Mouse (Mus musculus) urinary bladder, postnatal 4 days (tissue): Measurements from ENCODE around the gene Gm44973.
"Not testable (repeated sequence)": the region's sequence is repeated elsewhere in the genome, so short reads cannot be mapped to it uniquely, and the experiment has no call there.

Experiments used
- DNase-seq, 2 experiments: peaks; one replicate each; pipeline ENCODE4 v3.0.0; 2021 to 2022; ENCODE audit warnings: low spot score in 2 of 2

Gene Gm44973

DNA sequence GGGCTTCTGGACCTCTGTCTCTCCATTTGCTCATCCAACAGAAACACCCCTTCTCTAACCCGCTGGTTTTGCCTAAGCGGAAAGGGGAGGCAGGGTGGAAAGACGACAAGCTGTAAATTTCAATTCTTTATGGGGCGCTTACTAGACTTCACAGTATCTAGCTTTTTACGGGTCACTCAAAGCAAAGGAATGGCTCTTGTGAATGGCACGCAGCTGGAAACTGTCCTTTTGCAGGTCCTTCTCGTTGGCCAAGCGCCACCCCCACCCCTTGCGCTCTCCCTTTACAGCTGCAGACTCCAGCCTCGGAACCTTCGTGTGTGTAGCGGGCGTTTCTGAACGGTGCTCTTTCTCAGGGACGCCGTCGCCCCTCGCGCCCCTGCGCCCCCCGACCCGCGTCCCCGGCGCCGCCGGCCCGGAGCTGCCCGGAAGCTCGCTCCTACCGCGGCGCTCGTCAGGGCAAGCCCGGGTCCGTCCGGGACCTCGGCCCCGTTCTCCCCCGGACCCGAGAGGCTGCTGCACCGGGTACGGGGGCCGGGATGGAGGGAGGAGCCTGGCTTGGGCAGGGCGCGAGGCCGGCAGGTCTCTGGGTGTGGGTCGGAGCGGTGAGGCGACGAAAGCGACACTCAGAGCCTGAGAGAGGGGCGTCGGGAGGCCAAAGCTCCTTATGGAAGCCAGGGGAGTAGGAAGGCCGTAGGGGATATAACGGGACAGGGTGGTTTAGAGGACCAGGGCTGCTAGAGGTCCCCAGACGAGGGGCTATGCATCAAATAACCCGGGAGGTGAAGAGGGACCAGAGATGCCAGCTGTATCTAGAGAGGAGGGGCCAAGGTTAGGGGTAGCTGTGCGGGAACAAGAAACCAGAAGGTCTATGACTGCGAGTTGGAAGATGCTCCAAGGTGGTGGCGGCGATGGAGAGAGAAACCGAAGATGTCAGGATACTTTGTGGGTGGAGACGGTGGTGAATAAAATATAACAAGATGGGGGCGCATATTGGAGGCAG is 36.2 kb downstream of the Gm44973 start, which contains the start of gene Zfp580:
TSS of gene Zfp580 (plus strand) at position 346 of the 1,000 bp plus-strand sequence.
- peak; percentile 74 to 78 for DNase-seq

DNA sequence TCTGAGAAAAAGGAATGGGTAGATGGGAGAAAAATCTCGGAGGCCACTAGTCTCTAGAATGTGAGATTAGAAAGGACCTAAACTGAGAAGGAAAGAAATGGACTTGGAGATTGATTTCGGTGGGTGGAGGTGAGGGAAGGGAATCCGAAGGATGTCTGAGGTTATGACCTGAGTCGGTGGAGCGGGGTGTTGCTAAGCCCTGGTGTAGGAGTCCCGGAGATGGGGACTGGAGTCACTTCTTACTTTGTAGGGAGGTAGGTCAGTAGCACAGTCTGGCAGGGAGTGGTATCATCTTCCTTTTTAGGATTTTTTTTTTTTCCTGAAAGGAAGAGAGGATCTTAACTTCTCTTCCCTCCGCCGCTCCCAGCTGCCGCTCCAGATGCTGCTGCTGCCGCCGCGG is 37.1 kb downstream of the Gm44973 start:
- DNase-seq, result no peak

DNA sequence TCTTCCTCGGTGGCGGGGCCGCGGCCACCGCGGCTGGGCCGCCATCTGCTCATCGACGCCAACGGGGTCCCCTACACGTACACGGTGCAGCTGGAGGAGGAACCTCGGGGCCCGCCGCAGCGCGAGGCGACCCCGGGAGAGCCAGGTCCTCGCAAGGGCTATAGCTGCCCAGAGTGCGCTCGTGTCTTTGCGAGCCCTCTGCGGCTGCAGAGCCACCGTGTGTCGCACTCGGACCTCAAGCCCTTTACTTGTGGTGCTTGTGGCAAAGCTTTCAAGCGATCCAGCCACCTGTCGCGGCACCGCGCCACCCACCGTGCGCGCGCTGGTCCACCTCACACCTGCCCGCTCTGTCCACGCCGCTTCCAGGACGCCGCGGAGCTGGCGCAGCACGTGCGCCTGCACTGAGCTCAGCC is 37.6 kb downstream of the Gm44973 start:
- no peak for DNase-seq

DNA sequence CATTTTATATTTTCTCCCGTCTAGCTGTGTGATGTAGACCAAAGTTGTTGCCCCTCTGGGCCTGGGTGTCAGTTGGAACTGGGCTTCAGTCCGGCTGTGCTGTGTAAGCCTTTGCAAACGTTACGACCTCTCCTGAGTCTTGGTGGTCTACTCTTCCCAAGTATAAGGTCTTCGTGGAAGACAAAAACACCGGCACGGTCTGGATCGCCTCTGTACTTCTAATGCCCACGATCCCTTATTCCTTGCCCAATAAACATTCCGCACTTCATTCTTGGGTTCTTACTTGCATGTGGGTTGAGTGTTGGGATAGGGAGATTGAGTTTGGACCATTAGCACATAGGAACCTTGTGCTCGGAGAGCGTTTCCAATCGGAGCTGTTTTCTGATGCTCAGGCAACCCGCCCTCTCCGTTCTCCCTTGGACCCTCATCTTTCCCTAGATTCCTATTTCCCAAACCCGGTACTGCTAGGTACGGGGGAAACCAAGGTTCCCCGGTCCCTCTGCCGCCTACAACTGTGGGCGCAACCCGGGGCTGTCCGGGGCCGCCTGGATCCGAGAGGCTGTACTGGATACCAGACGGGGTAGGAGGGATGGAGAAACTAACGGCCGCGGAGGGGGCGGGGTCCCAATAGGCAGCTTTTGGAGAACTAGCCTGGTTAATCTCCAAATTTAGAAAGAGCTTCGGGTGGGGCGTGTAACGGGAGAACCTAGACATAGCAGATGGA is 38.3 kb downstream of the Gm44973 start:
- DNase-seq, result no peak

- no peak for DNase-seq
Observed at GRCm38 (mm10) chr7:5056651-5057263, 41.5 kb downstream of the Gm44973 start.

- no peak for DNase-seq
Observed at GRCm38 (mm10) chr7:5057381-5057780, 42.1 kb downstream of the Gm44973 start.

- no peak for DNase-seq
Observed at GRCm38 (mm10) chr7:5057804-5058203, 42.5 kb downstream of the Gm44973 start.

DNA sequence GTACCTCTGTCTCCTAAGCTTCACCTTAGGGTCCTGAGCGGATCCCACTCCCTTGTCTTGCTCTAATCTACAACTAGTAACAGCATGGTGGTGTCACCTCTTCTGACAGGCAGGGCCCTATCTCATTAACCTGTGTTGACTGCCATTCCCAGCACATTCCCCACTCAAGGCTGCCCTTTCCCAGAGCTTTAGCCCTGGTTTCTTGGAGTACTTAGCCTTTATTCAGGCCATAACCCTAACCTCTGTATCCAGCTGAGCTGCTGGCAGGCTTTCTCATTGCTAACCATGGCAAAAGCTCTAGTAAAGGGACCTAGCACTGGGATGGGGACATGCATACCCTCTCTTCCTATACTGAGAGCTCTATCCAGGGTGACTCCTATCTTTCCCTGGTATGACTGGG is 43.3 kb downstream of the Gm44973 start:
- no peak for DNase-seq

DNA sequence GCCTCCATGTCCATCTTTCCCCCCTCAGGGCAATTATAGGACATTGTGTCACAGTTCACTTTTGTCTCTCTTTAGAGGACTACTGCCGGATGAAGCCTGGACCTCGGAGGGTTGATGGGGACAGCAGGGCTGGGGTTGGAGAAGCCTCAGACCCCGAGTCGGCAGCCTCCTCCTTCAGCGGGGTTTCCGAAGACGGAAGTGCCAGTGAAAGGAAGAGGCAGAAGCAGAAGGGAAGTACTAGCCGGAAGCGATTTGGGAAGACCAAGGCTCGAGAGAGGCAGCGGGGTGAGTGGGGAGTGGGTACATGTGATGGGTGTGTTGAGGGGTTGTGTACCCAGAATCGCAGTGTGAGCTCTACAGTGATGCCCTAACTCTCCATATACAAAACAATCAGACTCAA is 44.1 kb downstream of the Gm44973 start:
- no peak for DNase-seq

DNA sequence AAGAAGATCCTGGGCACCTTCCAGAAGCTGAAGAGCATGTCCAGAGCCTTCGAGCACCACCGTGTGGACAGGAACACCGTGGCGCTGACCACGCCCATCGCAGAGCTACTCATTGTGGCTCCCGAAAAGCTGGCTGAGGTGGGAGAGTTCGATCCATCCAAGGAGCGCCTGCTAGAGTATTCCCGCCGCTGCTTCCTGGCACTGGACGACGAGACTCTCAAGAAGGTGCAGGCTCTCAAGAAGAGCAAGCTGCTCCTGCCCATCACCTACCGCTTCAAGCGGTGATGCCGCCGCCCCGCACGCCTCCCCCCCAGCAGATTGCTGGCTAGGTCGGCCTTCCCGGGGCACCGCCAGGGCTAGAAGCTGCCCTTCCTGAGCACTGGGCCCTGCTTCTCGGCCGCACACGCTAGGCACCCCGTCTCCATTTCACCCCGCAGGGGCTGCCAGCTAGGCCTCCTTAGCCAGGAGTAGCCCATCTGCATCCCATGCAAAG is 45.0 kb downstream of the Gm44973 start:
- DNase-seq, result peak; percentile 74 to 85

DNA sequence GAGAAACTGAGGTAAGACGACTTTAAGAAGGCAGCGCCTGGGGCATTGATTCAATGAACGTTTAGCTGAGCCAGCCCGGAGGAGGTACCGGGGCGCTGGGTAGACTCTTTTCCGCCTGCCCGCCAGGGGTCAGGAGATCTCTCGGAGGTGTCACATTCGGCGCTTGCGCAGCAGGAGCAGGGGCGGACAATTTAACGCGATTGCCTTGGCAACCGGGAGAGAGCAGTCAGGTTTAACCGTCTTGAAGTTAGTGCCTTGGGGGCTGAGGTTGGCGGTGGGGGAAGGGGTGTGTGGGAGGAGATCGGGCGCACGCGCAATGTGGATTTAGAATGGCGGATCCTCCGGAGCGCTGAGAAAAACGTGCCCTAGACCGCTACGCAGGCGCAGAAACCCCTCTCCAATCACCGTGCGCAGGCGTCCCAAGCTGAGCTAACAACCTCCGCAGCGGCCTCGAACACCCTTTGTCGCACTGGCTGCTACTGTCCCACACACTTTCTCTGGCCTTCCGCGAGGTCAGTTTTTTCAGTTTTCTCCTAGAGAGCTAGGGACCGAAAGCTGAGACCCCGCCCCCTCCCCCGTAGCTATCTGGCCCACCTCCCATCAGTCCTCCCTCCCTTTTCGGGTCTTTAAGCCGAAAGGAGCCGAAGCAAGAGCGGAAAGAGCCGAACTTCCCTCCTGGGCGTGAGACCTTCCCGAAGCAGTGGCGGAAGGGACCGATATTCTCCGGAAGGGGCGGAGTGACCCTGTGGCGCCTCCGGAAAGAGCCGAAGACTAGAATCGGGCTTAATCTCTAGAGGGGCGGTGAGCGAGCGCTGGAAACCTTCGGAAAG is 45.9 kb downstream of the Gm44973 start:
- DNase-seq, result peak; percentile 97 to 99

DNA sequence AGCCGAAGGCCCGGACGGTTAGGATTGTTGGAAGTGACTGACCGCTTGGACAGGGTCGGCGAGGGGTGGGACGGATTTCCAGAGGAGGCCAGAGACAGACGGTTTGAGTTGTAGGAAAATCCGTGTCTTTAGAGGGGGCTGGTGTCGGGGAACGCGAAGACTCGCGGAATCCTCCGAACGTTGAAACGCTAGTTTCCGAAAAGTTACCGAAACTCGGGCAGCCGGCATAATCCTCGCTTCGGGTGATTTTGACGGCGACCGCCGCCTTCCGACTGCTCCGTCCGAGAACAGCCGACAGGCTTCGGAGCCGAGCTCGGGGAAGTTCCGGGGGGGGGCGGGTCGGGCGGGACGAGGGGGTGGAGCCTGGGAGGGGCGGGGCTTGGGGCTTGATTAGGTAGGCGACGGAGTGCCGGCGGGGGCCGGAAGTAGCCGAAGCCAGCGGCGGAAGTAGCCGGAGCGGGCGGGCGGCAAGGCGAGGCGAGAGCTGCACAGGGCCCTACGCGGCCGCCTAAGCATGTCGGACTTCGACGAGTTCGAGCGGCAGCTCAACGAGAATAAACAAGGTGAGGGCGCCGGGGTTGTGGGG is 46.6 kb downstream of the Gm44973 start, which contains the start of gene U2af2:
TSS of gene U2af2 (plus strand) at position 370 of the 586 bp plus-strand sequence.
- DNase-seq, result peak; percentile 94 to 95

GRCm38 (mm10) chr7:5062360-5063001 is 47.2 kb downstream of the Gm44973 start:
- DNase-seq, result no peak

GRCm38 (mm10) chr7:5064886-5065285 is 49.6 kb downstream of the Gm44973 start:
- DNase-seq, result no peak

DNA sequence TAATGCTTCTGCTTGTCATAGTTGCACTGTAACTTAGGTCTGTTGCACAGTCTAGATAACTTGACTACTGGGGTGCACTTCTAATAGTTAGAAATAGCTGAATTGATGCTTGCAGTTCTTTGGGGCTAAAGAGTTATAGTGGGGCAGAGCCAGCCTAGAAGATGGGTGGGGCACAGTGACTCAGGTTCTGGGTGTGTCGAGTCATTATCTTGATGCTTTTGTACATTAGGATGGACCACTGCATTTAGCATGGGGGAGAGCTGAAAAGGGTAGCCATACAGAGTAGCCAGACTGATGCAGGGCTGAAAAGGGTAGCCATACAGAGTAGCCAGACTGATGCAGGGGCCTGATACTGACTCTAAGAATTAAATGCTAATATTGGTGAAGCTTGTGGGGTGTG is 58.3 kb downstream of the Gm44973 start:
- no peak for DNase-seq

DNA sequence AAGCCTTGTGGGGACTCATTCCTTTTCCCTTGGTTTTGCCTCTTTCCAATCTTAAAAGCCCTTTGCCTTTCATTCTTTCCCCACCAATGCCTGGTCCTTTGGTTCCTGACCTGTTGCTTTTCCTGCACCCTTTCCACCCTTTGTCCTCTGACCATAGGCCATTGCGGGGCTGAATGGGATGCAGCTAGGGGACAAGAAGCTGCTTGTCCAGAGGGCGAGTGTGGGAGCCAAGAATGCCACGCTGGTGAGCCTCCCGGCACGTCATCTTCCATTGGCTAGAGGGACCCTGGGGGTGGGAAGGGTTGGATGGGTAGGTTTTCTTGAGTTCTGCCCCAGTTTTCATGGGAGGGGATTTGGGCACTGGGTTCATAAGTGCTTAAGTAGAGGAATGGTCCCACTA is 59.7 kb downstream of the Gm44973 start:
- DNase-seq, result no peak

DNA sequence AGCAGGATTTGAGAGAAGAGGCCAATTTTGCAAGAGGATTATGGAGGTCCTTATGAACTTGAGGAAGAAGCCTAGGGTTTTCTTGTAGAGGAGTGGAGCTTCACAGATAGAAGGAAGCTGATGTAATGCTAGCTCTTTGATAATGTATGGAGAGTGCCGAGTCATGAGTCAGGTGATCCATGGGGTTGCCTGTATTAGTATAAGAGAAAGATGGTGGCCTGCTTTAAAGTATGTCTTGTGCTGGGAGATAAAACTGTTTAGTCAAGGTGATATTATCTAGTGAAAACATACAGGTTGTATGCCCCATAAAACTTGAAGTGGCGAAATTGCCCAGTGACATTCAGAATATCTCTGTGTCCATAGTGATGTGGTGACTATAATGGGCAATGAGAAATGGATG is 61.6 kb downstream of the Gm44973 start:
- no peak for DNase-seq

- DNase-seq, result not testable (repeated sequence)
Observed at GRCm38 (mm10) chr7:5079365-5080009, 64.2 kb downstream of the Gm44973 start.

DNA sequence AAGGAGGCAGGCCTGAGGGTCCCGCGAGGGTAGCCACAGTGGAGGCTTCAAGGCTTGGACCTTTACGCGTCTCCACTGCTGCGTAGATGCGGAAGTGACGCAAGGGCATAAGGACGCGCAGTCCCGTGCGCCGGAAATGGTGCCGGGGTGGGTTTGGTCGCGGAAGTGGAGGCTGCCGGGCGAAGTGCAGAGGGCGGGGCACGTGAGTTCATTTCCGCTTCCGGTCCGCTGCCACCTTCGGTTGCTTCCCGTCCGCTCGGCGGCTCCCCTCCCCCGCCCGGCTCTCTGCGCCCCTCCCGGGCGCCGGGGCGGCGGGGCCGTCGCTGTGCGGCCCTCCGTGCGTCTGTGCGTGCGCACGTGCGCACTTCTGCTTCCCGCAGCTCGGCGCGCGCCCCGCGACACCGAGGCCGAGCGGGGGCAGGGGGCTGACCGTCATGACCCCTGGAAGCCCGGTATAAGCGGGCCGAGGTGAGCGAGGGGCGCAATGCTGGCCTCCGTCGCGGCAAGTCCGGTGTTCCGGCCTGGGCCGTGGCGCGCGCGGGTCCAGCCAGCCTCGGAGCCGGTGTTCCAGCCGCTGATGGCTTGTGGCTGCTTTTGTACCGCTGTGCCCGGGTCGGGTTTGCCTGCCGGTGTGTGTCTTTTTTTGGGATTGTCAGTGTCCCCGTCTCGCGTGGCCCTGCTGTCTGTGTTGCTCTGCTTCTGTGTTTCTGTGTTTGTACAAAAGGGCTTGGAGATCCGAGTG is 64.9 kb downstream of the Gm44973 start, which contains the start of gene Epn1:
TSS of gene Epn1 (plus strand) at position 226 of the 742 bp plus-strand sequence.
- peak; percentile 94 to 96 for DNase-seq
